Mouse (Mus musculus): ENCODE measurements at regions not wholly inside any gene's neighbourhood (a gene's known extent, or its start where the extent isn't known, plus 50 kb on each side); places are given as distances from the start of the nearest gene placed in this dataset.

GRCm38 (mm10) chr17:80785476-80785875 lies 57.2 kb upstream of the Map4k3 start:
- DNase-seq (ENCODE audit: low read depth in 1 of 2, low spot score in 2 of 2): no peak
- no peak overlapping the region for H3K4me3 ChIP-seq (ENCODE audit: extremely low read depth, insufficient read depth, insufficient read length)
- no peaks in the 10 kb centered on the region for H3K4me1 ChIP-seq (ENCODE audit: control insufficient read depth, insufficient read depth, insufficient read length)
- H3K27me3 ChIP-seq (ENCODE audit: control insufficient read depth, insufficient read depth, low read length): no peaks in the 10 kb centered on the region
- H3K36me3 ChIP-seq (ENCODE audit: control insufficient read depth, insufficient read depth, low read length): no peaks in the 10 kb centered on the region
- 90% methylated on average over 8 of the region's 8 CpGs for WGBS
- H3K27ac ChIP-seq (ENCODE audit: insufficient read depth, low read length): no peak overlapping the region
- TF ChIP-seq POLR2A (IDR thresholded peaks at IDR 0.05; ENCODE audit: low read depth, low read length): no peak
- no peak for TF ChIP-seq CTCF (IDR thresholded peaks at IDR 0.05; ENCODE audit: extremely low read depth, insufficient read depth, insufficient read length, insufficient replicate concordance)

GRCm38 (mm10) chr17:80785049-80785448 lies 56.8 kb upstream of the Map4k3 start:
- WGBS: 82% methylated on average over 4 of the region's 4 CpGs
- no peak overlapping the region for H3K4me3 ChIP-seq (ENCODE audit: extremely low read depth, insufficient read depth, insufficient read length)
- DNase-seq (ENCODE audit: low read depth in 1 of 2, low spot score in 2 of 2): no peak

GRCm38 (mm10) chr17:80782233-80782632 lies 53.9 kb upstream of the Map4k3 start:
- DNase-seq (ENCODE audit: low read depth in 1 of 2, low spot score in 2 of 2): no peak
- H3K4me3 ChIP-seq (ENCODE audit: extremely low read depth, insufficient read depth, insufficient read length): no peak overlapping the region
- TF ChIP-seq POLR2A (IDR thresholded peaks at IDR 0.05; ENCODE audit: low read depth, low read length) (no peak), CTCF (IDR thresholded peaks at IDR 0.05; ENCODE audit: extremely low read depth, insufficient read depth, insufficient read length, insufficient replicate concordance) (no peak)
- no peaks in the 10 kb centered on the region for H3K27me3 ChIP-seq (ENCODE audit: control insufficient read depth, insufficient read depth, low read length)
- no peaks in the 10 kb centered on the region for H3K4me1 ChIP-seq (ENCODE audit: control insufficient read depth, insufficient read depth, insufficient read length)
- H3K27ac ChIP-seq (ENCODE audit: insufficient read depth, low read length): no peak overlapping the region
- H3K36me3 ChIP-seq (ENCODE audit: control insufficient read depth, insufficient read depth, low read length): no peaks in the 10 kb centered on the region
- 79% methylated on average over 1 of the region's 1 CpGs for WGBS

More at GRCm38 (mm10) chr17:80785049-80785448, 56.8 kb upstream of the Map4k3 start:
- Histone ChIP-seq H3K27ac (ENCODE audit: insufficient read depth, low read length) (no peak overlapping the region), H3K36me3 (ENCODE audit: control insufficient read depth, insufficient read depth, low read length) (no peaks in the 10 kb centered on the region), H3K27me3 (ENCODE audit: control insufficient read depth, insufficient read depth, low read length) (no peaks in the 10 kb centered on the region), H3K4me1 (ENCODE audit: control insufficient read depth, insufficient read depth, insufficient read length) (no peaks in the 10 kb centered on the region)
- no peak for TF ChIP-seq CTCF (IDR thresholded peaks at IDR 0.05; ENCODE audit: extremely low read depth, insufficient read depth, insufficient read length, insufficient replicate concordance)
- no peak for TF ChIP-seq POLR2A (IDR thresholded peaks at IDR 0.05; ENCODE audit: low read depth, low read length)

- TF ChIP-seq POLR2A (IDR thresholded peaks at IDR 0.05; ENCODE audit: low read depth, low read length): no peak
- no peak for TF ChIP-seq CTCF (IDR thresholded peaks at IDR 0.05; ENCODE audit: extremely low read depth, insufficient read depth, insufficient read length, insufficient replicate concordance)
- WGBS: 92% methylated on average over 12 of the region's 12 CpGs
- DNase-seq (ENCODE audit: low read depth in 1 of 2, low spot score in 2 of 2): no peak
- H3K36me3 ChIP-seq (ENCODE audit: control insufficient read depth, insufficient read depth, low read length): no peaks in the 10 kb centered on the region
- peaks cover 2% of the 10 kb centered on the region; the same call in 1 of the 2 replicates for H3K27me3 ChIP-seq (ENCODE audit: control insufficient read depth, insufficient read depth, low read length)
- no peak overlapping the region for H3K4me3 ChIP-seq (ENCODE audit: extremely low read depth, insufficient read depth, insufficient read length)
- no peaks in the 10 kb centered on the region for H3K4me1 ChIP-seq (ENCODE audit: control insufficient read depth, insufficient read depth, insufficient read length)
- no peak overlapping the region for H3K27ac ChIP-seq (ENCODE audit: insufficient read depth, low read length)
Observed at GRCm38 (mm10) chr17:80781621-80782020, 53.3 kb upstream of the Map4k3 start.

GRCm38 (mm10) chr17:80780303-80780702 lies 52.0 kb upstream of the Map4k3 start:
- TF ChIP-seq POLR2A (IDR thresholded peaks at IDR 0.05; ENCODE audit: low read depth, low read length): no peak
- TF ChIP-seq CTCF (IDR thresholded peaks at IDR 0.05; ENCODE audit: extremely low read depth, insufficient read depth, insufficient read length, insufficient replicate concordance): no peak
- no peaks in the 10 kb centered on the region for H3K36me3 ChIP-seq (ENCODE audit: control insufficient read depth, insufficient read depth, low read length)
- no peak overlapping the region for H3K4me3 ChIP-seq (ENCODE audit: extremely low read depth, insufficient read depth, insufficient read length)
- DNase-seq (ENCODE audit: low read depth in 1 of 2, low spot score in 2 of 2): no peak
- peaks cover 2% of the 10 kb centered on the region; the same call in 1 of the 2 replicates for H3K27me3 ChIP-seq (ENCODE audit: control insufficient read depth, insufficient read depth, low read length)
- WGBS: 93% methylated on average over 7 of the region's 7 CpGs
- H3K4me1 ChIP-seq (ENCODE audit: control insufficient read depth, insufficient read depth, insufficient read length): no peaks in the 10 kb centered on the region
- H3K27ac ChIP-seq (ENCODE audit: insufficient read depth, low read length): no peak overlapping the region

GRCm38 (mm10) chr17:80779782-80780181 lies 51.5 kb upstream of the Map4k3 start:
- 89% methylated on average over 6 of the region's 6 CpGs for WGBS
- Histone ChIP-seq H3K27ac (ENCODE audit: insufficient read depth, low read length) (no peak overlapping the region), H3K4me1 (ENCODE audit: control insufficient read depth, insufficient read depth, insufficient read length) (no peaks in the 10 kb centered on the region), H3K4me3 (ENCODE audit: extremely low read depth, insufficient read depth, insufficient read length) (no peak overlapping the region), H3K27me3 (ENCODE audit: control insufficient read depth, insufficient read depth, low read length) (peaks cover 2% of the 10 kb centered on the region; the same call in 1 of the 2 replicates), H3K36me3 (ENCODE audit: control insufficient read depth, insufficient read depth, low read length) (no peaks in the 10 kb centered on the region)
- no peak for DNase-seq (ENCODE audit: low read depth in 1 of 2, low spot score in 2 of 2)
- TF ChIP-seq CTCF (IDR thresholded peaks at IDR 0.05; ENCODE audit: extremely low read depth, insufficient read depth, insufficient read length, insufficient replicate concordance) (no peak), POLR2A (IDR thresholded peaks at IDR 0.05; ENCODE audit: low read depth, low read length) (no peak)
